Mouse (Mus musculus) ES-Bruce4 (cell line): Measurements from ENCODE around the gene Zdhhc5. TPM values are rescaled to one million over a fixed set of nuclear protein-coding genes. Genes with fewer than 3 reads are reported as not detected.

Experiments used
- H3K27ac ChIP-seq: 2 replicates; pipeline ENCODE4 v1.5.1; 2012; ENCODE audit warnings: low read length, inconsistent platforms; ENCODE audit not compliant: insufficient read depth
- H3K27me3 ChIP-seq: 2 replicates; pipeline ENCODE4 v1.6.1; 2012; ENCODE audit warnings: mild to moderate bottlenecking, low read length, inconsistent platforms; ENCODE audit not compliant: control insufficient read depth, poor library complexity, insufficient read depth, severe bottlenecking
- H3K36me3 ChIP-seq: 2 replicates; pipeline ENCODE4 v1.6.1; 2012; ENCODE audit warnings: inconsistent platforms, mild to moderate bottlenecking, low read length, moderate library complexity; ENCODE audit not compliant: control insufficient read depth, poor library complexity, insufficient read depth, severe bottlenecking
- H3K4me1 ChIP-seq: one replicate; pipeline ENCODE4 v1.8.1; 2011; ENCODE audit warnings: low read length; ENCODE audit not compliant: control insufficient read depth, insufficient read depth
- H3K4me3 ChIP-seq: 2 replicates; pipeline ENCODE4 v1.5.1; 2011; ENCODE audit warnings: low read depth, mild to moderate bottlenecking, low read length
- H3K9ac ChIP-seq: 2 replicates; pipeline ENCODE4 v1.6.1; 2012; ENCODE audit warnings: low read depth, mild to moderate bottlenecking, inconsistent platforms; ENCODE audit not compliant: poor library complexity, severe bottlenecking
- H3K9me3 ChIP-seq: replicated peaks from 2 replicates; pipeline ENCODE4 v1.6.1; 2012; ENCODE audit warnings: mild to moderate bottlenecking, low read length, inconsistent platforms; ENCODE audit not compliant: control insufficient read depth, poor library complexity, insufficient read depth, severe bottlenecking
- CTCF ChIP-seq: IDR thresholded peaks from one replicate; pipeline ENCODE4 v1.8.1; 2011; ENCODE audit warnings: low read depth, low read length
- EP300 ChIP-seq: IDR thresholded peaks from 2 replicates; pipeline ENCODE4 v1.6.1; 2011; ENCODE audit warnings: low read depth, low read length; ENCODE audit not compliant: insufficient read depth
- POLR2A ChIP-seq: IDR thresholded peaks from one replicate; pipeline ENCODE4 v1.8.1; 2011; ENCODE audit warnings: low read length; ENCODE audit not compliant: insufficient read depth
- polyA plus RNA-seq: library from polyadenylated mRNA; stranded (reverse); fragments of >200 nt; gene quantifications from 2 replicates; pipeline ENCODE4 v1.2.4, GENCODE M21; 2011; ENCODE audit warnings: low read depth; ENCODE audit not compliant: missing spikeins, insufficient read depth, insufficient read length

Gene Zdhhc5
- polyA plus RNA-seq, 1 experiment: 42.4 TPM

DNA sequence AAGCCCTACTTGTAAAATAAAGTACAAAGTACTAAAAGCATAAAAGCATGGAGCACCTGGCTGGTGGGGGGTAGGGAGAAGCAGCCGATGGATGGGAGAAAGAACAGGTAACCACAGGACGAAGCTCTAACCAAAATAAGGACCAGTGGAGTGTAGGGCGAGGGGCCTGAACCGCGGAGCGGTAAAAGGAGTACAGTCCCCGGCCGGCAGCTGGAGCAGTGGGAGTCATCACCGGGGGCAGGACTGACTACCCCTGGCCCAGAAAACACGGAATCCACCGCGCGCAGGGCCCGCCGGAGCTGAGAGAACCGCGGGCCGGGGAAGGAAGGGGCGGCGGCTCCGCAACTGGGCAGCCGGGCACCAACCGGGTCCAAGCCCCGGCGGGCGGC, 564 bp downstream of the Zdhhc5 start:
- H3K36me3 ChIP-seq: peaks cover 17% of the 10 kb centered on the region

DNA sequence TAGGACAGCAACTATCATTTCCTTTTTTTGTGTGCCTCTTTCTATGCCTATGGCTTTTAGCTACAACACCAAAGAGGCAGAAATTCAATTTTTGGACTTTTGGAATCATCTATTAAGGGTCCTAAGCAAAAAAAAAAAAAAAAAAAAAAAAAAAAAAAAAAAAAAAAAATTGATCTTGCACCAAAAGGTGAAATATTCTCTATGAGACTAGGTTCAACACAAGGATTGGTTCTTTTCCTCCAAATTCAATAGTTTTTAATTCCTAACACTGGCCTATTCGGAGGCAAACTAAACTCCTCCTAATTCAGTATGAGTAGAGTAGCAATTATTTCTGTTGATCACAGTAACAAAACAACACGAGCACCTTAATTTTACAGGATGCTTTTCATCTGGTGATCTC, 3.1 kb downstream of the Zdhhc5 start:
- Histone ChIP-seq H3K9me3 (no peaks in the 10 kb centered on the region), H3K36me3 (peaks cover 24% of the 10 kb centered on the region)
- TF ChIP-seq POLR2A: no peak
- TF ChIP-seq CTCF: no peak
- no peak for TF ChIP-seq EP300

More for the DNA sequence above, 564 bp downstream of the Zdhhc5 start:
- no peaks in the 10 kb centered on the region for H3K27me3 ChIP-seq
- no peaks in the 10 kb centered on the region for H3K4me1 ChIP-seq
- TF ChIP-seq CTCF (no peak), EP300 (no peak), POLR2A (no peak)
- H3K27ac ChIP-seq: peak overlapping the region; percentile 69
- no peaks in the 10 kb centered on the region for H3K9me3 ChIP-seq
- H3K9ac ChIP-seq: peak overlapping the region; percentile 98
- peak overlapping the region; percentile 96 for H3K4me3 ChIP-seq

DNA sequence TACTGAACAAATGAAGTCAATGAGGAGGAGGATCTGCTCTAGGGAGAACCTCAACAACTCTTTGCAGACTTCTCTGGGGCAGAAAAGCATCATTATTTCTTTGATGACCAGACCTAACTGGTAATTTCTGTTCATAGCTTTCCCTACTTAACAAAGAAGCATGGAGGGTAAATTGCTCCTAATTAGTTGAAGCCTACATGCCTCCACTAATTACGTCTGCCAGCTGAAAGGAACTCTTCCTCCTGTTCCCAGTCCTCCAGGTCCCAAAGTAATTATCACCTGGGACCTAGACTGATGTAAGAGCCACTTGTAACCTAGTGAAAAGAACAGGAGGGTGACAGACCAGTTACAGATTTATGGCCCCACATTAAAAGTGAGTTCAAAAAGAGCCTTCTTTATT, 7.5 kb downstream of the Zdhhc5 start:
- Histone ChIP-seq H3K9me3 (no peaks in the 10 kb centered on the region), H3K27ac (no peak overlapping the region), H3K4me1 (no peaks in the 10 kb centered on the region), H3K9ac (no peak overlapping the region), H3K36me3 (peaks cover 28% of the 10 kb centered on the region), H3K4me3 (no peak overlapping the region), H3K27me3 (no peaks in the 10 kb centered on the region)
- TF ChIP-seq EP300 (no peak), POLR2A (no peak), CTCF (no peak)

More for the DNA sequence above, 3.1 kb downstream of the Zdhhc5 start:
- Histone ChIP-seq H3K4me1 (no peaks in the 10 kb centered on the region), H3K4me3 (no peak overlapping the region), H3K27ac (no peak overlapping the region), H3K9ac (no peak overlapping the region), H3K27me3 (no peaks in the 10 kb centered on the region)

DNA sequence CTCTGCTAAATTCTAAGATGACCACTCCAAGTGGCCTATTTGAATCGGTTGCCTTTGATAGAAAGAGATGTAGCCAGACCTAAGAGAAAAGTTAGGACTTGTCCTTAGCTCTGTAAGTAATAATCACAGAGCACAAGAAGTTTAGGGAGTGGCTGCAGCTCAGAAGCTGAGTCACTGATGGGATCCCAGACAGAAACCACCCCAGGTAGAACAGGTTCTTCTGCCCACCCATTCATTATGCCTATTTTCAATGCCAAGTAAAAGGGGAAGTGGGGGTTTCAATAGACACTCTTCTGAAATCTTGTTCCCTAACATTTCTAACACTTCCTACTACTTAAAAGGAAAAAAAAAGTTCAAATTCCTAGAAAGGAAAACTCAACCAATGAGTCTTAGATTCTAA, 9.7 kb downstream of the Zdhhc5 start:
- peaks cover 21% of the 10 kb centered on the region for H3K36me3 ChIP-seq

DNA sequence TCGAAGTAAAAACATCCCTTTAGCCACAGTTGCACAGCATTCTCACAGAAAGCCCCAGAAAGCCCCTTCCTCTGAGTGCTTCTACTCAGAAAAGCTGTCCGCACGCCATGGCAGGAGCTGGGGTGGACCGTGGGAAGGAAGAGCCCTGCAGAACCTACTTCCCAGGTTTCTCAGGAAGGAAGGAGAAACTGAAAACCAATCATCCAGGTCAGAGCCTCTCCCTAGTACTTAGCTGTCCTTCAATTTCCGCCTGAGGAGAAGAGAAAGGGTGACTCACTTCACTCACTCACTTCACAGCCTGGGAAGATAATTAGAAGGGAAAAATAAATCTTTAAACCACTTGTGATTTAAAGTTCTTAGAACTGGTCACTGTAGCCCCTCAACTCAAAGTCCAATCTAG, 10.7 kb downstream of the Zdhhc5 start:
- H3K36me3 ChIP-seq: peaks cover 13% of the 10 kb centered on the region

More for the DNA sequence above, 9.7 kb downstream of the Zdhhc5 start:
- H3K4me3 ChIP-seq: no peak overlapping the region
- no peaks in the 10 kb centered on the region for H3K9me3 ChIP-seq
- TF ChIP-seq CTCF: no peak
- TF ChIP-seq POLR2A: no peak
- no peak for TF ChIP-seq EP300
- no peaks in the 10 kb centered on the region for H3K27me3 ChIP-seq
- H3K9ac ChIP-seq: no peak overlapping the region
- no peaks in the 10 kb centered on the region for H3K4me1 ChIP-seq
- peak overlapping the region; percentile 32; the same call in 1 of the 2 replicates for H3K27ac ChIP-seq

DNA sequence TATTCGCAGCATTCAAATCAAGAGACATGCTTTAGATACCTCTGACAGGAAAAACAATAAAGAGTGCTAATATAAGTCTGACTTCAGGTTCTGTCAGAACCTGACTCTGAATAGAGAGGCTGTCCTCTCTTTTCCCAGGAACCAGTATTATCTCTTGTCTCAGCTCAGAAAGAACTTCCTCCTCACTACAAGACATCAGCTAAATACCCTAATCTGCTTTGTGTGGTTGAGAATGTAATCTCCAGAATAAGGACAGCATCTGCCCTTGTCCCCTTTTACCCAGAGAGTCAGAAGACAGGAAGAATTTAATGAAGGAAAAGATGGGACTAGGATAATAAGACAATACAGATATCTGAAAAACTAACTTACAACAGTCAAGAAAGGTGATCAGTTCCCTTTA, 11.5 kb downstream of the Zdhhc5 start:
- Histone ChIP-seq H3K27ac (no peak overlapping the region), H3K4me3 (no peak overlapping the region), H3K27me3 (no peaks in the 10 kb centered on the region), H3K9me3 (no peaks in the 10 kb centered on the region), H3K4me1 (no peaks in the 10 kb centered on the region), H3K36me3 (peaks cover 7% of the 10 kb centered on the region), H3K9ac (no peak overlapping the region)
- TF ChIP-seq EP300 (no peak), CTCF (no peak), POLR2A (no peak)

More for the DNA sequence above, 10.7 kb downstream of the Zdhhc5 start:
- Histone ChIP-seq H3K9ac (no peak overlapping the region), H3K9me3 (no peaks in the 10 kb centered on the region), H3K27ac (0 out of 2 replicates have a peak overlapping the region, but pooled peaks have one; percentile 6), H3K4me1 (no peaks in the 10 kb centered on the region), H3K27me3 (no peaks in the 10 kb centered on the region), H3K4me3 (no peak overlapping the region)
- no peak for TF ChIP-seq POLR2A
- TF ChIP-seq CTCF: no peak
- TF ChIP-seq EP300: no peak
